8 mouse cellular contexts compared by ENCODE assay signal in the genomic region with DNA sequence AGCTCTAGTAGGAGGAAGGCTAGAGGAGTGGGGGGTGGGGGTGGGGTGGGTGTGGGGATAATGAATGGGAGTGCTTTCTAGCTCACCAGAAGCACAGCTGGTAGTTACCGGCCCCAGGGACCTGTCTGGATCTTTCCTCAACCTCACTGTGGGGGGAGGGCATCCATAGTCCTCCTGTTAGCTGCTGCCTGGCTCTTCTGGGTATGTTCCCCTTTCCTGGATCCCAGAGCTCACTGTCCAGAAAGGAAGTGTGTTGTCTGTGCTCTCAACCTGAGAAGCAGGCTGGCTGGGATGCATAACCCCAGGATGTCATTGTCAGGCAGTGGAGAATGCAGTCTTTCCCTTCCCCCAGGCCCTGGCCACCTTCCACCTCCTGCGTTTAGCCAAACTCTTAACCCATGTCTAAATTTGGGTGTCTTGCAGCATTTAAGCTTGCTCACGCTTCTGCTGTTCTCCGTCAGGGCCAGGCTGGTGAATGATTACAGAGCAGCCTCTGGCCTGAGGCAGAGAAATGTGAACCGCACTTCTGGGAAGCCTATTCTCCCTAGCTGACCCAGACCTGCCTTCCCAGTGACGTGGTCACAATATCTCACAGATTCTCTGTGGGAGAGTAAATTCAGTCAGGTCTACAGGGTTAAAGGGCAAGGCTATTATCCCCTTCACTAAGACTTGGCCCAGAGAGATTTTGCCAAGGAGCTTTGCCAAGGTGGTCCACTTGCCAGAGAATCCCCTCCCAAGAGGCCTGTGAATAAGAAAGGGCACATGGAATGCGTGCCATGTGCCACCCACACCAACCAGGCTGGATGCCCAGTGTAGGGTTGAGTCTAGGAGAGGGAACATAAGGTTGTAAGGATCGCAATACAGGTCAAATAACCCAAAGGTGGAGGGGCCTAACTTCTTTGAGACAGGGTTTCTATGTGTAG. TPM values are rescaled to one million over a fixed set of nuclear protein-coding genes. Genes with fewer than 3 reads are reported as not detected.
A peak's percentile ranks its signal among the peaks of the same experiment; 100 is the strongest.
DNase-seq lines count a peak whose midpoint lies in the region; ATAC-seq and TF ChIP-seq lines count a peak whose summit lies in the region.
"Had no signal": no experiment of that assay in that cellular context is flagged by ENCODE, and none has a peak within 500 bp of the region (broad histone marks: within the 10 kb centered on the region; RNA-seq: fewer than 3 reads in every experiment).

No protein-coding gene starts in this region.

- 30% methylated on average over 8 of the region's 8 CpGs for WGBS in heart, embryonic 13.5 days
- WGBS in kidney, embryonic 15.5 days: 35% methylated on average over 8 of the region's 8 CpGs

- DNase-seq in NIH3T3 (ENCODE audit: low read depth): peak; percentile 97
- DNase-seq in embryo, embryonic 10 days (ENCODE audit: low spot score): peak; percentile 36
- peak; percentile 60 for DNase-seq in skeletal muscle tissue, adult 2 months (ENCODE audit: low read depth, low spot score)
- DNase-seq in layer of hippocampus, adult 2 months (ENCODE audit: low spot score in 2 of 2): no peak
- DNase-seq in layer of hippocampus, postnatal 25 days (ENCODE audit: extremely low spot score in 1 of 2, low spot score in 1 of 2): no peak

- no peak for ATAC-seq in heart, embryonic 13.5 days (ENCODE audit: extremely low read depth, insufficient number of reproducible peaks, low FRiP score, low TSS enrichment)
- ATAC-seq in kidney, embryonic 15.5 days (replicated peaks; ENCODE audit: low FRiP score): peak; percentile 62

- H3K36me3 ChIP-seq in heart, embryonic 13.5 days: no peaks in the 10 kb centered on the region
- H3K36me3 ChIP-seq in kidney, embryonic 15.5 days: no peaks in the 10 kb centered on the region

- H3K27ac ChIP-seq in heart, embryonic 13.5 days (replicated peaks): peak overlapping the region; percentile 94
- H3K27ac ChIP-seq in kidney, embryonic 15.5 days: peak overlapping the region; percentile 73
- H3K27ac ChIP-seq in layer of hippocampus, adult 2 months: no peak overlapping the region

- H3K27me3 ChIP-seq in heart, embryonic 13.5 days (replicated peaks): no peaks in the 10 kb centered on the region
- no peaks in the 10 kb centered on the region for H3K27me3 ChIP-seq in kidney, embryonic 15.5 days

- H3K4me2 ChIP-seq in heart, embryonic 13.5 days: peak overlapping the region; percentile 84
- peak overlapping the region; percentile 92 for H3K4me2 ChIP-seq in kidney, embryonic 15.5 days

- H3K4me1 ChIP-seq in heart, embryonic 13.5 days: peaks cover 65% of the 10 kb centered on the region
- peaks cover 47% of the 10 kb centered on the region for H3K4me1 ChIP-seq in kidney, embryonic 15.5 days

- peak overlapping the region; percentile 80 for H3K9ac ChIP-seq in heart, embryonic 13.5 days
- H3K9ac ChIP-seq in kidney, embryonic 15.5 days: no peak overlapping the region

- no peaks in the 10 kb centered on the region for H3K9me3 ChIP-seq in heart, embryonic 13.5 days
- no peaks in the 10 kb centered on the region for H3K9me3 ChIP-seq in kidney, embryonic 15.5 days (replicated peaks)

- H3K4me3 ChIP-seq in heart, embryonic 13.5 days: peak overlapping the region; percentile 58
- no peak overlapping the region for H3K4me3 ChIP-seq in kidney, embryonic 15.5 days (replicated peaks)
- H3K4me3 ChIP-seq in layer of hippocampus, adult 2 months: no peak overlapping the region

- TF ChIP-seq CTCF in layer of hippocampus, adult 2 months (conservative IDR thresholded peaks at IDR 0.05): no peak

RNA-seq across cellular contexts. Expression of a gene that starts 2.2 kb away (rescaled TPM):
- 11.2 and 13.1 TPM in 2 replicates for polyA plus RNA-seq in heart, embryonic 13.5 days (2015; fragmentation: Nextera tagmentation; extraction: Ambion mirVana)
- 15.3 and 15.6 TPM in 2 replicates for polyA plus RNA-seq in kidney, embryonic 15.5 days (2015; fragmentation: Nextera tagmentation; extraction: Ambion mirVana)
- 1 to 10 TPM; 1.6 to 3.6 TPM for total RNA-seq in layer of hippocampus, adult 2 months (2021)
- total RNA-seq in layer of hippocampus, postnatal 25 days (2021): 1 to 10 TPM; 1.1 to 3.5 TPM
- total RNA-seq: common myeloid progenitor, adult 5-6 weeks had no signal

Comparison
In these comparisons a context has a peak if more than half of its experiments do, and no peak if none do; other contexts are left out.
1. DNase-seq: peak in NIH3T3 (single experiment), embryo, embryonic 10 days (single experiment) and skeletal muscle tissue, adult 2 months (single experiment); none in layer of hippocampus, adult 2 months (0 of 2) and layer of hippocampus, postnatal 25 days (0 of 2).